In genomic region chr7:66446860-66447259, GRCm38 (mm10) we compare ENCODE assay signal across 19 mouse cellular contexts. TPM values are rescaled to one million over a fixed set of nuclear protein-coding genes. Genes with fewer than 3 reads are reported as not detected.
DNase-seq lines count a peak whose midpoint lies in the region; ATAC-seq and TF ChIP-seq lines count a peak whose summit lies in the region.
"Had no signal": no experiment of that assay in that cellular context is flagged by ENCODE, and none has a peak within 500 bp of the region (broad histone marks: within the 10 kb centered on the region; RNA-seq: fewer than 3 reads in every experiment).

No protein-coding gene starts in this region.

- no peak overlapping the region for H3K27ac ChIP-seq in intestine, postnatal 0 days (ENCODE audit: low read depth, low read length)
- no peak overlapping the region for H3K27ac ChIP-seq in forebrain, embryonic 12.5 days
- H3K27ac ChIP-seq: embryonic facial prominence, embryonic 12.5 days; forebrain, embryonic 13.5 days; gastrocnemius, adult 2 months; heart, embryonic 13.5 days; hindbrain, embryonic 12.5 days; hindbrain, postnatal 0 days had no signal

- no peak overlapping the region for H3K4me3 ChIP-seq in intestine, postnatal 0 days (ENCODE audit: low read depth, low read length)
- H3K4me3 ChIP-seq in forebrain, embryonic 12.5 days (replicated peaks): no peak overlapping the region
- H3K4me3 ChIP-seq: embryonic facial prominence, embryonic 12.5 days; forebrain, embryonic 13.5 days; gastrocnemius, adult 2 months; heart, embryonic 13.5 days; hindbrain, embryonic 12.5 days had no signal

- no peaks in the 10 kb centered on the region for H3K27me3 ChIP-seq in intestine, postnatal 0 days (replicated peaks; ENCODE audit: control insufficient read depth, insufficient read depth, low read length)
- peaks cover 6% of the 10 kb centered on the region for H3K27me3 ChIP-seq in forebrain, embryonic 12.5 days
- H3K27me3 ChIP-seq: embryonic facial prominence, embryonic 12.5 days; forebrain, embryonic 13.5 days; heart, embryonic 13.5 days had no signal

- TF ChIP-seq CTCF in intestine, postnatal 0 days (IDR thresholded peaks at IDR 0.05; ENCODE audit: low read depth): no peak

- DNase-seq in 3T3-L1 (ENCODE audit: low read depth, low spot score): peak; percentile 82
- peak; percentile 58 for DNase-seq in Muller cell, postnatal 12 days (ENCODE audit: inconsistent ontology term)
- no peak for DNase-seq in thymus, adult 18-20 months
- DNase-seq in cerebellum, adult 18-20 months: no peak
- DNase-seq: adrenal gland, adult 2 months; adrenal gland, postnatal 36 days; cerebellum, adult 8-10 months; cerebellum, postnatal 25 days; forebrain, postnatal 0 days; gastrocnemius, adult 2 months; gastrocnemius, postnatal 25 days; heart, postnatal 4 days had no signal

- H3K4me1 ChIP-seq in intestine, postnatal 0 days (replicated peaks; ENCODE audit: control insufficient read depth, insufficient read depth, low read length): no peaks in the 10 kb centered on the region
- peaks cover 27% of the 10 kb centered on the region for H3K4me1 ChIP-seq in forebrain, embryonic 12.5 days

- WGBS in intestine, postnatal 0 days: 73% methylated on average over 3 of the region's 3 CpGs
- 87% methylated on average over 3 of the region's 3 CpGs for WGBS in forebrain, embryonic 12.5 days

- ATAC-seq in intestine, postnatal 0 days: peak; percentile 65
- no peak for ATAC-seq in forebrain, embryonic 12.5 days (ENCODE audit: low FRiP score)
- ATAC-seq: forebrain, embryonic 13.5 days; forebrain, postnatal 0 days; hindbrain, postnatal 0 days had no signal

- no peak overlapping the region for H3K9ac ChIP-seq in intestine, postnatal 0 days (ENCODE audit: low read depth, low read length)
- no peak overlapping the region for H3K9ac ChIP-seq in forebrain, embryonic 12.5 days
- H3K9ac ChIP-seq: embryonic facial prominence, embryonic 12.5 days; forebrain, embryonic 13.5 days; forebrain, postnatal 0 days; heart, embryonic 13.5 days; hindbrain, embryonic 12.5 days had no signal

- no peaks in the 10 kb centered on the region for H3K9me3 ChIP-seq in intestine, postnatal 0 days (ENCODE audit: control insufficient read depth)
- H3K9me3 ChIP-seq in forebrain, embryonic 12.5 days: no peaks in the 10 kb centered on the region
- H3K9me3 ChIP-seq: embryonic facial prominence, embryonic 12.5 days; forebrain, embryonic 13.5 days; heart, embryonic 13.5 days; hindbrain, embryonic 12.5 days had no signal

- H3K4me2 ChIP-seq in intestine, postnatal 0 days (replicated peaks; ENCODE audit: low read depth): no peak overlapping the region
- no peak overlapping the region for H3K4me2 ChIP-seq in forebrain, embryonic 12.5 days
- H3K4me2 ChIP-seq: embryonic facial prominence, embryonic 12.5 days; forebrain, embryonic 13.5 days; heart, embryonic 13.5 days; hindbrain, embryonic 12.5 days had no signal

- H3K36me3 ChIP-seq in intestine, postnatal 0 days (ENCODE audit: control insufficient read depth, insufficient read depth): no peaks in the 10 kb centered on the region
- H3K36me3 ChIP-seq in forebrain, embryonic 12.5 days (replicated peaks): no peaks in the 10 kb centered on the region
- H3K36me3 ChIP-seq: embryonic facial prominence, embryonic 12.5 days; heart, embryonic 13.5 days; hindbrain, embryonic 12.5 days had no signal

RNA-seq across cellular contexts. Expression of gene Aldh1a3, which starts 19.5 kb away (rescaled TPM):
- 45.4 and 46.6 TPM in 2 replicates for polyA plus RNA-seq in intestine, postnatal 0 days (2015; fragmentation: Nextera tagmentation; extraction: Ambion mirVana)
- 6.0 and 6.5 TPM in 2 replicates for polyA plus RNA-seq in forebrain, embryonic 12.5 days (2016; fragmentation: Nextera tagmentation; extraction: Ambion mirVana)

RNA-seq across cellular contexts. Expression of gene Lrrk1, which starts 58.7 kb away (rescaled TPM):
- polyA plus RNA-seq in intestine, postnatal 0 days (2015; fragmentation: Nextera tagmentation; extraction: Ambion mirVana): 6.1 and 8.0 TPM in 2 replicates
- polyA plus RNA-seq in forebrain, embryonic 12.5 days (2016; fragmentation: Nextera tagmentation; extraction: Ambion mirVana): 2.6 and 3.7 TPM in 2 replicates

Comparison
In these comparisons a context has a peak if more than half of its experiments do, and no peak if none do; other contexts are left out.
1. DNase-seq: peak in 3T3-L1 (single experiment) and Muller cell, postnatal 12 days (single experiment); none in thymus, adult 18-20 months (0 of 2) and cerebellum, adult 18-20 months (0 of 2).